Mouse (Mus musculus) cerebellum, adult 2 months (tissue): Measurements from ENCODE around the gene Aire. TPM values are rescaled to one million over a fixed set of nuclear protein-coding genes. Genes with fewer than 3 reads are reported as not detected.
A peak's percentile ranks its signal among the peaks of the same experiment; 100 is the strongest.

Source experiments
- DNase-seq, 2 experiments: peaks; one replicate each; pipeline ENCODE4 v3.0.0; 2021
- H3K27ac ChIP-seq: fragments of 200-500 bp; 2 replicates; pipeline ENCODE4 v1.5.1; 2012; ENCODE audit warnings: low read length, control low read depth, inconsistent platforms; ENCODE audit not compliant: insufficient read depth
- H3K27me3 ChIP-seq: fragments of 200-500 bp; 2 replicates; pipeline ENCODE4 v1.6.1; 2012; ENCODE audit warnings: inconsistent platforms, mild to moderate bottlenecking, low read length, moderate library complexity; ENCODE audit not compliant: control insufficient read depth, insufficient read depth
- H3K4me1 ChIP-seq: fragments of 200-500 bp; 2 replicates; pipeline ENCODE4 v1.6.1; 2011; ENCODE audit warnings: low read length; ENCODE audit not compliant: control insufficient read depth, insufficient read depth
- H3K4me3 ChIP-seq: fragments of 200-500 bp; replicated peaks from 2 replicates; pipeline ENCODE3; 2011; ENCODE audit warnings: mild to moderate bottlenecking, low read depth, low read length, control low read depth; ENCODE audit not compliant: insufficient read depth
- CTCF ChIP-seq: fragments of 200-500 bp; IDR thresholded peaks from 2 replicates; pipeline ENCODE4 v1.5.1; 2011; ENCODE audit warnings: low read depth, mild to moderate bottlenecking, control low read depth, low read length, moderate library complexity, borderline replicate concordance; ENCODE audit not compliant: insufficient read depth
- POLR2A ChIP-seq: fragments of 200-500 bp; IDR thresholded peaks from 2 replicates; pipeline ENCODE4 v1.6.1; 2011; ENCODE audit warnings: low read length, control low read depth, borderline replicate concordance; ENCODE audit not compliant: insufficient read depth
- WGBS: fragments of 180-500 bp; shearing (Covaris S2); methylation state at CpG from one replicate; pipeline ENCODE4 v1.1.7; 2018; 5-methylcytosine and 5-hydroxymethylcytosine counted together
- polyA plus RNA-seq: library from polyadenylated mRNA; depleted of rRNA; stranded (reverse); fragments of >200 nt; gene quantifications from 2 replicates; pipeline ENCODE4 v1.2.3, GENCODE M21; 2012; rRNA removed

The Aire gene
- 0.08 and 0.16 TPM in 2 replicates for polyA plus RNA-seq

DNA sequence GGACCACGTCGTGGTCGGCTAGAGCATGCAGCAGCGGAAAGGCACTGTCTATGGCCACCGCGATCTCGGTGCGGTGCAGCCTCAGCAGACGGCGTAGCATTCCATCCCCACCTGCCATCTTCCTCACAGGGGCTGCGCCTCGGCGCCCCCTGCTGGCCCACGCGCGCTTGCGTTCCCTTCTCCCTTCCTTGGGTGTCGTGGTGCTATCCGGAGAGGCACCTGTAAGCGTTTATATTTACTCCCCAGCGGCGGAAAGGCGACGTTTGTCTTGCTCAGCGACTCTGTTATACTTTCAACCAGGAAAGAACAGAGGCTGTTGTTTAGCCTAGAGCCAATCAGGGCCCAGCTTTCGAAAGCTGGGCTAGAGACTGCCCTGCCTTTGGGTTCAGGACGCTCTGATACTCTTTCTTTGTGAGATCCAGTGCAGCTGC is at the start of gene Aire:
TSS of gene Aire (minus strand) at position 205 of the 431 bp plus-strand sequence.
- 4% methylated on average over 27 of the region's 27 CpGs for WGBS
- no peak within 1 kb of the TSS for H3K4me3 ChIP-seq
- no peaks in the 10 kb centered on the region for H3K27me3 ChIP-seq
- no peak within 1 kb of the TSS for H3K27ac ChIP-seq
- DNase-seq: peak; percentile 41 to 52
- H3K4me1 ChIP-seq: no peaks in the 10 kb centered on the region; the same call in 1 of the 2 replicates
- no peak for TF ChIP-seq POLR2A
- peak; percentile 65 for TF ChIP-seq CTCF

DNA sequence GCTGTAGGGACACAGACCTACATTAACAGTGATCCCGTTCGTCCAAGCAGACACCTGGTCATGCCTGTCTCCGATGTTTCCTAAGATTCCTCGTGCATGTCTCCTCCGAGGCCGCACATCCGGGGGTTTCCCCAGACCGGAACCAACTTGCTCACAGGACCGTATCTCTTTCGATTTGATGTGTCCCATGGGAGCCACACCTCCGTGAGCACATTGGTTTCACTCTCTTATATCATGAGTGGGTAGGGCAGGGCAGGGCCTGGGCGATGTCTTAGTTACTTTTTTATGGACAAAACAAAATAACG is 49.3 kb upstream of the Aire start:
- Histone ChIP-seq H3K27me3 (no peaks in the 10 kb centered on the region), H3K4me1 (no peaks in the 10 kb centered on the region; the same call in 1 of the 2 replicates), H3K27ac (no peak overlapping the region), H3K4me3 (no peak overlapping the region)
- 83% methylated on average over 13 of the region's 13 CpGs for WGBS
- no peak for TF ChIP-seq POLR2A
- TF ChIP-seq CTCF: no peak
- DNase-seq: no peak

- no peak for DNase-seq
- Histone ChIP-seq H3K27ac (no peak overlapping the region), H3K4me1 (no peaks in the 10 kb centered on the region; the same call in 1 of the 2 replicates), H3K4me3 (no peak overlapping the region), H3K27me3 (no peaks in the 10 kb centered on the region)
- TF ChIP-seq CTCF (no peak), POLR2A (no peak)
- WGBS: 75% methylated on average over 23 of the region's 23 CpGs
These were observed 48.7 kb upstream of the Aire start for GRCm38 (mm10) chr10:78091865-78092724.

- Histone ChIP-seq H3K27me3 (no peaks in the 10 kb centered on the region), H3K4me3 (no peak overlapping the region), H3K27ac (no peak overlapping the region), H3K4me1 (no peaks in the 10 kb centered on the region; the same call in 1 of the 2 replicates)
- no peak for DNase-seq
- no peak for TF ChIP-seq POLR2A
- TF ChIP-seq CTCF: no peak
- WGBS: 46% methylated on average over 4 of the region's 4 CpGs
These were observed 47.5 kb upstream of the Aire start for GRCm38 (mm10) chr10:78090706-78091491.

GRCm38 (mm10) chr10:78090246-78090645 is 46.8 kb upstream of the Aire start:
- DNase-seq: no peak
- TF ChIP-seq CTCF (no peak), POLR2A (no peak)
- Histone ChIP-seq H3K4me1 (no peaks in the 10 kb centered on the region; the same call in 1 of the 2 replicates), H3K27me3 (no peaks in the 10 kb centered on the region), H3K27ac (no peak overlapping the region), H3K4me3 (no peak overlapping the region)
- whole genome bisulfite sequencing: 44% methylated on average over 6 of the region's 6 CpGs

DNA sequence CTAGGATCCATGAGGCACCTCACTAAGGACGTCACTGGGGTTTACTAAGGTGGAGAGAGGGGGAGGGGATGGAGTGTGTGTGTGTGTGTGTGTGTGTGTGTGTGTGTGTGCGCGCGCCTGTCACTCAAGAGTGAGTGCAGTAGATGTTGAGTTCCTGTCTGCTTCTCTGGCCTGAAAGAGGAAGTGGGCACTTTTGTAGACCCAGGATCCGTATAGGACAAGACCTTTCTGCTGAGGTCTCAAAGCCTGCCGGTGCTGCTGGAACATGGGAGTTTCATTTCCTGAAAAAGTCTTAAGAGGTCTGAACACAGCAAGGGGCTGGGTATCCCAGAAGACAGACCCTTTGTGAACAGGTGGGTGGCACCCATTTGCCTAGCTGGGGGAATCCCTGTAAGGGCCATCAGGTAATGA is 43.7 kb upstream of the Aire start:
- Histone ChIP-seq H3K4me1 (no peaks in the 10 kb centered on the region; the same call in 1 of the 2 replicates), H3K27me3 (no peaks in the 10 kb centered on the region), H3K27ac (no peak overlapping the region), H3K4me3 (no peak overlapping the region)
- no peak for TF ChIP-seq POLR2A
- TF ChIP-seq CTCF: no peak
- 93% methylated on average over 6 of the region's 6 CpGs for WGBS
- no peak for DNase-seq

- 80% methylated on average over 10 of the region's 10 CpGs for WGBS
- H3K27ac ChIP-seq: no peak overlapping the region
- H3K4me3 ChIP-seq: no peak overlapping the region
These were observed 43.1 kb upstream of the Aire start for GRCm38 (mm10) chr10:78086444-78087061.

More at GRCm38 (mm10) chr10:78086444-78087061, 43.1 kb upstream of the Aire start:
- TF ChIP-seq POLR2A: no peak
- TF ChIP-seq CTCF: no peak
- Histone ChIP-seq H3K27me3 (no peaks in the 10 kb centered on the region), H3K4me1 (no peaks in the 10 kb centered on the region; the same call in 1 of the 2 replicates)
- no peak for DNase-seq
